Mouse (Mus musculus) megakaryocyte, embryonic 14.5 days (primary cell): ENCODE measurements around the gene Rnf213. TPM values are rescaled to one million over a fixed set of nuclear protein-coding genes. Genes with fewer than 3 reads are reported as not detected.

Source experiments
- H3K27me3 ChIP-seq: replicated peaks from 2 replicates; pipeline ENCODE3; 2012; ENCODE audit warnings: inconsistent platforms
- H3K36me3 ChIP-seq: replicated peaks from 2 replicates; pipeline ENCODE3; 2012; ENCODE audit warnings: low read length, inconsistent platforms, mixed read lengths
- H3K4me1 ChIP-seq: 2 replicates; pipeline ENCODE4 v1.6.1; 2012; ENCODE audit warnings: inconsistent platforms
- H3K4me3 ChIP-seq: replicated peaks from 2 replicates; pipeline ENCODE3; 2012; ENCODE audit warnings: moderate library complexity, mild to moderate bottlenecking, inconsistent platforms
- H3K9me3 ChIP-seq: 2 replicates; pipeline ENCODE4 v1.6.1; 2012; ENCODE audit warnings: inconsistent platforms
- FLI1 ChIP-seq: IDR thresholded peaks from 2 replicates; pipeline ENCODE4 v1.6.1; 2012; ENCODE audit warnings: low read length, inconsistent platforms, mixed read lengths
- GATA1 ChIP-seq: IDR thresholded peaks from 3 replicates; pipeline ENCODE4 v1.6.1; 2012; ENCODE audit warnings: mixed read lengths, low read length, inconsistent platforms, borderline replicate concordance
- polyA plus RNA-seq: library from polyadenylated mRNA; stranded (reverse); fragments of >175 nt; gene quantifications from 2 replicates; pipeline ENCODE4 v1.2.3, GENCODE M21; 2012; ENCODE audit warnings: low replicate concordance; ENCODE audit not compliant: insufficient read depth

The Rnf213 gene
- polyA plus RNA-seq, 1 experiment, result 1.2 TPM

- TF ChIP-seq FLI1 (no peak), GATA1 (no peak)
- Histone ChIP-seq H3K36me3 (peaks cover 64% of the 10 kb centered on the region), H3K4me1 (peaks cover 11% of the 10 kb centered on the region), H3K9me3 (peaks cover 5% of the 10 kb centered on the region; the same call in 1 of the 2 replicates), H3K4me3 (no peak overlapping the region), H3K27me3 (peaks cover 11% of the 10 kb centered on the region)
Observed at GRCm38 (mm10) chr11:119402501-119403160, 9.7 kb downstream of the Rnf213 start.

GRCm38 (mm10) chr11:119404627-119405026, 11.7 kb downstream of the Rnf213 start:
- peaks cover 10% of the 10 kb centered on the region for H3K4me1 ChIP-seq
- H3K4me3 ChIP-seq, result no peak overlapping the region
- peaks cover 5% of the 10 kb centered on the region; the same call in 1 of the 2 replicates for H3K9me3 ChIP-seq
- H3K27me3 ChIP-seq, result peaks cover 11% of the 10 kb centered on the region
- peaks cover 77% of the 10 kb centered on the region for H3K36me3 ChIP-seq
- TF ChIP-seq FLI1 (no peak), GATA1 (no peak)

- TF ChIP-seq GATA1 (no peak), FLI1 (no peak)
- Histone ChIP-seq H3K36me3 (peaks cover 100% of the 10 kb centered on the region), H3K4me3 (no peak overlapping the region), H3K9me3 (peaks cover 5% of the 10 kb centered on the region; the same call in 1 of the 2 replicates), H3K27me3 (peaks cover 13% of the 10 kb centered on the region), H3K4me1 (peaks cover 6% of the 10 kb centered on the region)
Observed at GRCm38 (mm10) chr11:119407381-119407780, 14.5 kb downstream of the Rnf213 start.

GRCm38 (mm10) chr11:119407977-119408376, 15.1 kb downstream of the Rnf213 start:
- Histone ChIP-seq H3K9me3 (peaks cover 5% of the 10 kb centered on the region; the same call in 1 of the 2 replicates), H3K27me3 (peaks cover 13% of the 10 kb centered on the region), H3K4me1 (peaks cover under 1% of the 10 kb centered on the region; the same call in 1 of the 2 replicates), H3K36me3 (peaks cover 98% of the 10 kb centered on the region), H3K4me3 (no peak overlapping the region)
- TF ChIP-seq FLI1 (no peak), GATA1 (no peak)

- H3K27me3 ChIP-seq, result peaks cover 20% of the 10 kb centered on the region
- TF ChIP-seq FLI1, result no peak
- no peak for TF ChIP-seq GATA1
- H3K4me1 ChIP-seq, result peaks cover 26% of the 10 kb centered on the region
- H3K9me3 ChIP-seq, result no peaks in the 10 kb centered on the region
- H3K4me3 ChIP-seq, result peak overlapping the region; percentile 60
- H3K36me3 ChIP-seq, result peaks cover 93% of the 10 kb centered on the region
Observed at GRCm38 (mm10) chr11:119419327-119420118, 26.6 kb downstream of the Rnf213 start.

- TF ChIP-seq FLI1 (no peak), GATA1 (no peak)
- Histone ChIP-seq H3K9me3 (no peaks in the 10 kb centered on the region), H3K4me1 (peaks cover 26% of the 10 kb centered on the region), H3K27me3 (peaks cover 19% of the 10 kb centered on the region), H3K4me3 (no peak overlapping the region), H3K36me3 (peaks cover 93% of the 10 kb centered on the region)
Observed at GRCm38 (mm10) chr11:119420426-119420825, 27.5 kb downstream of the Rnf213 start.

GRCm38 (mm10) chr11:119427431-119427830, 34.5 kb downstream of the Rnf213 start:
- H3K36me3 ChIP-seq, result peaks cover 88% of the 10 kb centered on the region
- H3K9me3 ChIP-seq, result no peaks in the 10 kb centered on the region
- no peak overlapping the region for H3K4me3 ChIP-seq
- H3K27me3 ChIP-seq, result peaks cover 5% of the 10 kb centered on the region
- TF ChIP-seq FLI1, result no peak
- TF ChIP-seq GATA1, result no peak
- peaks cover 20% of the 10 kb centered on the region for H3K4me1 ChIP-seq

GRCm38 (mm10) chr11:119427986-119428385, 35.1 kb downstream of the Rnf213 start:
- H3K27me3 ChIP-seq, result peaks cover 5% of the 10 kb centered on the region
- H3K36me3 ChIP-seq, result peaks cover 88% of the 10 kb centered on the region
- H3K9me3 ChIP-seq, result no peaks in the 10 kb centered on the region
- no peak for TF ChIP-seq GATA1
- TF ChIP-seq FLI1, result no peak
- H3K4me1 ChIP-seq, result peaks cover 20% of the 10 kb centered on the region
- no peak overlapping the region for H3K4me3 ChIP-seq

- H3K9me3 ChIP-seq, result no peaks in the 10 kb centered on the region
- peaks cover 20% of the 10 kb centered on the region for H3K4me1 ChIP-seq
- peak overlapping the region; percentile 83 for H3K4me3 ChIP-seq
- H3K36me3 ChIP-seq, result peaks cover 91% of the 10 kb centered on the region
- TF ChIP-seq GATA1, result no peak
- H3K27me3 ChIP-seq, result peaks cover 5% of the 10 kb centered on the region
Observed at GRCm38 (mm10) chr11:119428649-119429136, 35.8 kb downstream of the Rnf213 start.

GRCm38 (mm10) chr11:119431516-119431915, 38.6 kb downstream of the Rnf213 start:
- H3K36me3 ChIP-seq, result peaks cover 92% of the 10 kb centered on the region
- peaks cover 4% of the 10 kb centered on the region for H3K27me3 ChIP-seq
- no peaks in the 10 kb centered on the region for H3K9me3 ChIP-seq
- TF ChIP-seq FLI1 (no peak), GATA1 (no peak)
- peaks cover 20% of the 10 kb centered on the region for H3K4me1 ChIP-seq
- H3K4me3 ChIP-seq, result no peak overlapping the region
